Mouse (Mus musculus) C2C12 (cell line): ENCODE data around the gene Lima1.

Experiments used
- CEBPB ChIP-seq: IDR thresholded peaks from one replicate; pipeline ENCODE4 v1.6.1; 2011; ENCODE audit warnings: low read depth, mild to moderate bottlenecking, control low read depth, moderate library complexity
- CTCF ChIP-seq: IDR thresholded peaks from one replicate; pipeline ENCODE4 v1.5.1; 2011; ENCODE audit not compliant: control insufficient read depth, insufficient read depth, insufficient read length
- USF1 ChIP-seq: IDR thresholded peaks from one replicate; pipeline ENCODE4 v1.6.1; 2011; ENCODE audit warnings: low read depth, mild to moderate bottlenecking, control low read depth, moderate library complexity

GRCm38 (mm10) chr15:99815999-99816398 lies 59.3 kb downstream of the Lima1 start:
- TF ChIP-seq CEBPB (no peak), CTCF (no peak), USF1 (no peak)
